Mouse (Mus musculus) kidney, embryonic 16.5 days (tissue): ENCODE data around the gene Wdr47. TPM values are rescaled to one million over a fixed set of nuclear protein-coding genes. Genes with fewer than 3 reads are reported as not detected.
"Not testable (repeated sequence)": the region's sequence is repeated elsewhere in the genome, so short reads cannot be mapped to it uniquely, and the experiment has no call there.

Experiments used
- ATAC-seq: fragments of 200-750 bp; cut with Nextera tagmentation; 2 replicates; pipeline ENCODE4 v1.8.0; 2017; ENCODE audit warnings: moderate TSS enrichment; ENCODE audit not compliant: low FRiP score, low TSS enrichment
- H3K27ac ChIP-seq: fragments of 300-500 bp; sonication (generic); 2 replicates; pipeline ENCODE4 v1.5.1; 2014; ENCODE audit warnings: low read length
- H3K27me3 ChIP-seq: fragments of 300-500 bp; sonication (generic); 2 replicates; pipeline ENCODE4 v1.6.1; 2014; ENCODE audit warnings: low read length, control low read depth, mixed read lengths; ENCODE audit not compliant: insufficient read depth
- H3K36me3 ChIP-seq: fragments of 300-500 bp; sonication (generic); 2 replicates; pipeline ENCODE4 v1.6.1; 2014; ENCODE audit warnings: low read length, control low read depth, mixed read lengths; ENCODE audit not compliant: insufficient read depth
- H3K4me1 ChIP-seq: fragments of 300-500 bp; sonication (generic); 2 replicates; pipeline ENCODE4 v1.6.1; 2014; ENCODE audit warnings: low read length, control low read depth, mixed read lengths; ENCODE audit not compliant: insufficient read depth
- H3K4me2 ChIP-seq: fragments of 300-500 bp; sonication (generic); replicated peaks from 2 replicates; pipeline ENCODE4 v1.6.1; 2014; ENCODE audit warnings: low read depth, low read length
- H3K4me3 ChIP-seq: fragments of 300-500 bp; sonication (generic); 2 replicates; pipeline ENCODE4 v1.5.1; 2014; ENCODE audit warnings: mild to moderate bottlenecking, low read length
- H3K9ac ChIP-seq: fragments of 300-500 bp; sonication (generic); replicated peaks from 2 replicates; pipeline ENCODE4 v1.6.1; 2014; ENCODE audit warnings: low read length
- H3K9me3 ChIP-seq: fragments of 300-500 bp; sonication (generic); 2 replicates; pipeline ENCODE4 v1.6.1; 2016; ENCODE audit warnings: low read length, control low read depth
- WGBS: fragments of 180-500 bp; shearing (Covaris S2); extraction: QIAGEN DNeasy Blood & Tissue Kit; methylation state at CpG from one replicate; pipeline ENCODE4 v1.1.7; 2014; 5-methylcytosine and 5-hydroxymethylcytosine counted together
- polyA plus RNA-seq: library from polyadenylated mRNA; unstranded; fragments of >200 nt; fragmentation: Nextera tagmentation; extraction: Ambion mirVana; gene quantifications from 2 replicates; pipeline ENCODE4 v1.2.1, GENCODE M21; 2015

Gene Wdr47
- polyA plus RNA-seq, 1 experiment from 2014 or later: 8.9 TPM

DNA sequence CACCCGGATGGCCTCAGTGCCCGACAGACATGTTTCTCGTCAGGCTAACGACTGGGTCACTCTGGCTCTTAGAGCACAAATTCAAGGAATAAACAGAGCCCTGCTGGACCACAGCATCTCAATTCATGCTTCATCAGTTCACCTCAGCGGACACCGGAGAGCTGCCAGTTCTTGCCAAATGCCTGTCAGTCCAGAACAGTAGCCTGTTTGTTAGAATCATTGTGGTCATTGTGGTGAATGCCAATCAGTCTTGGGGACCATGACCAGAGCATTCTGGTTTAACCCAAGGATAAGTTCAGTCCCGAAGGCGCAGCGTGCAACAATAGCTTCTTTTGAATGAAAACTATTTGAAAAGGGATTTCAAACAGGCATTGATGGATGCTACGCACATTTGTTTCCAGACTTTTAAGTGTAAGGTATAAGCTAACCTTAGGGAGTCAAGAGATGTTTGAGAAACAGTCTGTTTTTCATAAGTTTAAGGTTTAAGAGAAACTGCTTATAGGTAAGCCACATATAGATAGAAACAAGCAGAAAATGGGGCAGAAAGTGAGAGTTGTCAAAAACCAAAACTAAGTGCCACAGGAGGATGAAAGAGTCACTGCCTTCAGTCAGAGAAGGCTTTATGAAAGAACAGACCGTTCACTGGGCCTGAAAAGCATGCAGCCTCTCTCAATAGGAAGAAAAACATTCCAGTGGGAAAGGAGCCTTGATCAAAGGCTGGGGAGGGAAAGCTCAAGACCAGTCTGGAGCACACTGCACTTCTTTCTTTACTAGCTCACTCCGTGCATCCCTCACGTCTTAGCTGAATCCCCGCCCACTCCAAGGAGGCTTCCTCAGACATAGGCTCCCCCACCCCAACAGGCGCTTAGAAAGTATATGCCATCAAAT, 22.8 kb upstream of the Wdr47 start:
- 60% methylated on average over 15 of the region's 15 CpGs for WGBS
- H3K4me3 ChIP-seq: no peak overlapping the region
- 0 out of 2 replicates have a peak, but pooled peaks cover 8% of the 10 kb centered on the region for H3K4me1 ChIP-seq
- ATAC-seq: no peak
- no peaks in the 10 kb centered on the region for H3K9me3 ChIP-seq
- H3K36me3 ChIP-seq: no peaks in the 10 kb centered on the region
- H3K27me3 ChIP-seq: no peaks in the 10 kb centered on the region
- no peak overlapping the region for H3K9ac ChIP-seq
- H3K4me2 ChIP-seq: no peak overlapping the region
- H3K27ac ChIP-seq: no peak overlapping the region

DNA sequence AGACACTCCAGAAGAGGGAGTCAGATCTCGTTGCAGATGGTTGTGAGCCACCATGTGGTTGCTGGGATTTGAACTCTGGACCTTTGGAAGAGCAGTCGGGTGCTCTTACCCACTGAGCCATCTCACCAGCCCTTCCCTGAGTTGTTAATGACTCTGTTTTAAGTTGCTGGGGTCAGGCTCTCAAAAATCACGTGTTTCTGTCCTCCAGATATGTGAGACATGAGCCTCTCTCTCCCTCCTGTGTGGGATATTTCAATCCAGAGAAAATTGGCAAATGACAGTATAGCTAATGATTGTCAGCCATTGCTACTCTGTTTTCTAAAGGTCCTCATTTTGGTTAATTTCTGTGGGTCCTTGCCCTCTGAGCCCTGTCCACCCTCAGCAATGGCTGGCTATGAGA, 21.4 kb upstream of the Wdr47 start:
- H3K4me2 ChIP-seq, H3K4me3 ChIP-seq, H3K9ac ChIP-seq, H3K36me3 ChIP-seq, H3K4me1 ChIP-seq, H3K27me3 ChIP-seq, H3K27ac ChIP-seq, ATAC-seq, H3K9me3 ChIP-seq: not testable (repeated sequence)
- 57% methylated on average over 3 of the region's 3 CpGs for WGBS

DNA sequence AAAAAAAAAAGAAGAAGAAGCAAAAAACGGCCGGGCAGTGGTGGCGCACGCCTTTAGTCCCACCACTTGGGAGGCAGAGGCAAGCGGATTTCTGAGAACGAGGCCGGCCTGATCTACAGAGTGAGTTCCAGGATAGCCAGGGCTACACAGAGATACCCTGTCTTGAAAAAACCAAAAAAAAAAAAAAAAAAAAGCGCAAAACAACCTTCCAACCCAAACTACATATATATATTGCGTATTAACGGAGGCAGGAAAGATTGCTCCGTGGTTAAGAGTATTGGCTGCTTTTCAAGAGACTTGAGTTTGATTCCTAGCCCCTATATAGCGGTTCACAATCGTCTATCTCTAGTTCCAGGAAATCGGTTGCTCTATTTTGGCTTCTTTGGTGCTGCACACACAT, 20.3 kb upstream of the Wdr47 start:
- Histone ChIP-seq H3K9ac (no peak overlapping the region), H3K27me3 (no peaks in the 10 kb centered on the region), H3K4me3 (peak overlapping the region; percentile 72; the same call in 1 of the 2 replicates), H3K36me3 (no peaks in the 10 kb centered on the region), H3K27ac (no peak overlapping the region), H3K4me1 (peaks cover 8% of the 10 kb centered on the region; the same call in 1 of the 2 replicates), H3K4me2 (peak overlapping the region; percentile 63), H3K9me3 (no peaks in the 10 kb centered on the region)
- ATAC-seq: no peak
- WGBS: 89% methylated on average over 14 of the region's 14 CpGs

DNA sequence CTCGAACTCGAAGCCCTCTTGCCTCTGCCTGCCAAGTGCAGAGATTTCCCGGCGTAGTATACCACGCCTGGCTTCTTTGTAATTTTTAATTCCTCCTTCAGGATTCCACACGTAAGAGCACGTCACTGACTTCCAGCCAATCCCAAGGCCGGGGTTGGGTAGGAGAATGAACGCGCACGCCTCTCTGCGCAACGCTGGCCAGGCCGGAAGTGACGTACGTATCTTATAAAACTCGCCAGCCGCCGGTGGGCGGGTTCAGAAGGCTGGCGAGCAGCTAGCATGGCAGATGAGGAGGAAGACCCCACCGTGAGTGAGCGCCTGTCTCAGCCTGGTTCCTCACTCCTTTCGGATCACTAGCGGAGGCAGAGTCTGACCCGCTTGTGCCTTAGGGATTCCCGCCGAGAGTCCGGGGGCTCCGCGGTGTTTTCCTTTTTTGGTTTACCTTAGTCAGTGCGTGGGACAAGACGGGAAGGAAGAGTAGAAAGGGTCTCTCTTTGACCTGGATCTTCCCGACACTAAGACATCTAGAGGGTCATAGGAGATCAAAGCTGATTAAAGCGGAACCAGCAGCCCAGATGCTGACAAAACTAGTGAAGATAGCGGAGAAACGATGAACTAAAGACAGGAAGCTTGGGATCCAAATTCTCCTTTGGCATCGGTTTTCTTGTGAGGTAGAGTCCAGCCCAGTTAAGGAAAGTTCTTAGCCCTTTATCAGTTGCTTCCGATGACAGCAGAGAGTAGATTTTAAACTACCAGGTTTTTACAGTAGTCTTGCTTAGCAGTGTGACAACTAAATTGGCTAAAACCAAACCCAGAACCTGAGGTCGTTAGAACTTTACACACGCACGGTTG, 19.4 kb upstream of the Wdr47 start, which contains the start of gene Taf13:
TSS of gene Taf13 (plus strand) at position 256 of the 852 bp plus-strand sequence.
- Histone ChIP-seq H3K4me2 (peak within 1 kb of the TSS; percentile 63), H3K9ac (peak within 1 kb of the TSS; percentile 83), H3K4me1 (peaks cover 8% of the 10 kb centered on the region; the same call in 1 of the 2 replicates), H3K9me3 (no peaks in the 10 kb centered on the region), H3K27ac (peak within 1 kb of the TSS; percentile 52), H3K36me3 (no peaks in the 10 kb centered on the region), H3K4me3 (peak within 1 kb of the TSS; percentile 72), H3K27me3 (no peaks in the 10 kb centered on the region)
- whole genome bisulfite sequencing: under 1% methylated on average over 42 of the region's 42 CpGs
- peak; percentile 99 for ATAC-seq

DNA sequence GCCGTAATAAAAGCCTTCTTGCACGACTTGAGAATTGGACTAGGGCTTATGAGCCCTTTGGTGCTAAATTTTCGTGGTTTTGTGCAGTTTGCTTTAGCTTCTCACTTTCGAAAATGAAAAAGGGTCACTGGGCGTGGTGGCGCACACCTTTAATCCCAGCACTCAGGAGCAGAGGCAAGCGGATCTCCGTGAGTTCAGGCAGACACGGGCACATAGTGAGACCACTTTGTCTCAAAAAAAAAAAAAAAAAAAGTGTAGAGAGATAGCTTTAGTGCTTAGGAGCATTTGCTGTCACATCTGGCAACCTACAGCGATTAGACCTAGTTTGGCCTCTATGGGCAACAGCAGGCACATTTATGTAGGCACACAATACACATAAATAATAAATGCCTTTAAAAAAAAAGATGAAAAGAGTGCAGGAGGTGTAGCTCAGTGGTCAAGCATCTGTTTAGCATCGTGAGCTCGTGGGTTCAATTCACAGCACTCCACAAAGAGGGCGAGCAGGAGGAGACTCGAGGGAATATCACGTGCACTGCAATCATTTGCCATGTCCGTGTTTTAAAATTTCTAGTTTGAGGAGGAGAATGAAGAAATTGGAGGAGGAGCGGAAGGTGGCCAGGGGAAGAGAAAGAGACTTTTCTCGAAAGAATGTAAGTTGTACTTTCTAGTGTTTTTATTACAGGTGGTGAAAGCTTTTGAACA, 18.6 kb upstream of the Wdr47 start:
- Histone ChIP-seq H3K36me3 (no peaks in the 10 kb centered on the region), H3K27me3 (no peaks in the 10 kb centered on the region), H3K4me2 (peak overlapping the region; percentile 63), H3K27ac (no peak overlapping the region), H3K4me1 (peaks cover 8% of the 10 kb centered on the region; the same call in 1 of the 2 replicates), H3K4me3 (peak overlapping the region; percentile 72), H3K9me3 (no peaks in the 10 kb centered on the region), H3K9ac (peak overlapping the region; percentile 83)
- WGBS: 42% methylated on average over 18 of the region's 18 CpGs
- no peak for ATAC-seq

DNA sequence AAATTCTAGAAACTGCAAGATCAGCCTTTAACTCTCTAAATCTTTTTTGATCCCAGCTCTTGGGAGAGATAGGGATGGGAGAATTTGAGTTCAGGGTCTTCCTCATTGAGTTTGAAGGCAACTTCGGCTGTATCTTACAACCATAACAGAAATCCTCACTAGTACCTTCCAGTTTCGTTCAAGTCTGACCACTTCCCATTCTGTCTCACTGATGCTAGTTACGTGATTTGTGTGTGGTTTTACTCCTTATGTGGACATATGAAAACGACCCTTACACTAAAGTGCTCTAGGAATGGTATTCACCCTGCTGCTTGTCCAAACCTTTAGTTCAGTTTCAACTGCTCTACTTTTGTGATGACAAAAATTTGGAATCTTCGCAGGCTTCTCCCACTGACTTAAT, 17.1 kb upstream of the Wdr47 start:
- H3K4me1 ChIP-seq: peaks cover 8% of the 10 kb centered on the region; the same call in 1 of the 2 replicates
- ATAC-seq: no peak
- H3K9ac ChIP-seq: no peak overlapping the region
- H3K4me2 ChIP-seq: no peak overlapping the region
- no peaks in the 10 kb centered on the region for H3K9me3 ChIP-seq
- 83% methylated on average over 5 of the region's 5 CpGs for WGBS
- H3K27ac ChIP-seq: no peak overlapping the region
- no peak overlapping the region for H3K4me3 ChIP-seq
- no peaks in the 10 kb centered on the region for H3K27me3 ChIP-seq
- 0 out of 2 replicates have a peak, but pooled peaks cover 2% of the 10 kb centered on the region for H3K36me3 ChIP-seq

DNA sequence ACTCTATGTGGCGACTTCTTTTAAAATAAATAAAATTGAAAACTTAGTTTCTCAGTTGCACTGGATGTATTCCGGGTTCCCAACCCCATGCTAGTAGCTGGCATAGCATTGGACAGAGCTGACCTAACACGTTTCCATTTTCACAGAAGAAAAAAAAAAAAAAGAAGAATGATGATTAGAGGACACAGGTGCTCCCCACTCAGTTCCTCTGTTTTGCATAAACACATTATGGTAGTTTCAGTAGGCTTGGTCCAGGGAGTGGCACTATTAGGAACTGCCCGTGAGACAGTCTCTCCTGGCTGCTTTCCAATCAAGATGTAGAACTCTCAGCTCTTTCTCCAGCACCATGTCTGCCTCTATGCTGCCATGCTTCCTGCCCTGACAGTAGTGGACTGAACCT, 6.5 kb upstream of the Wdr47 start:
- WGBS: 76% methylated on average over 4 of the region's 4 CpGs
- no peak overlapping the region for H3K4me2 ChIP-seq
- H3K4me3 ChIP-seq: no peak overlapping the region
- H3K36me3 ChIP-seq: no peaks in the 10 kb centered on the region; the same call in 1 of the 2 replicates
- no peak overlapping the region for H3K9ac ChIP-seq
- no peak overlapping the region for H3K27ac ChIP-seq
- no peaks in the 10 kb centered on the region for H3K4me1 ChIP-seq
- ATAC-seq: no peak
- no peaks in the 10 kb centered on the region for H3K9me3 ChIP-seq
- H3K27me3 ChIP-seq: no peaks in the 10 kb centered on the region

DNA sequence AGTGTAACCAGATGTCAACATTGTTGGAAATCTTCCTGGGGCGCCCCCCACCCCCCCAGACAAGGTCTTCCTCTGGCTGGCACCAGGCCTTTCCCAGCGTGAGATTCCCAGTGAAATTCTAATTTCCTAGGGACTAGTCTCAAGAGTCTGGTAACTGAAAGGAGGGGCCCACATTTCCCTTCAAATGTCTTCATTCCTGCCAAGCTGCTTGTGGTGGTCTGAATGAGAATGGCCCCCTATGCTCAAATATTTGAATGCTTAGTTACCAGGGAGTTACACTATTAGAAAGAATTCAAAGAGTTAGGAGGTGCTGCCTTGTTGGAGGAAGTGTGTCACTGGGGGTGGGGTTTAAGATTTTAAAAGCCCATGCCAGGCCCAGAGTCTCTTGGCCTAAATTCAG, 2.6 kb upstream of the Wdr47 start:
- no peaks in the 10 kb centered on the region for H3K27me3 ChIP-seq
- no peak overlapping the region for H3K4me2 ChIP-seq
- no peak overlapping the region for H3K9ac ChIP-seq
- no peak overlapping the region for H3K4me3 ChIP-seq
- peaks cover 8% of the 10 kb centered on the region for H3K4me1 ChIP-seq
- H3K27ac ChIP-seq: no peak overlapping the region
- WGBS: 69% methylated on average over 2 of the region's 2 CpGs
- H3K36me3 ChIP-seq: no peaks in the 10 kb centered on the region
- ATAC-seq: no peak
- no peaks in the 10 kb centered on the region for H3K9me3 ChIP-seq
